Mouse (Mus musculus) MEL (cell line): ENCODE data around the gene Tmem260.

Source experiments
- CTCF ChIP-seq, 3 experiments: IDR thresholded peaks in 2 of 3; conservative IDR thresholded peaks in 1 of 3; 2 replicates each; pipeline ENCODE4 v1.5.1; 2011 to 2012; ENCODE audit warnings: low read length in 3 of 3, low read depth in 2 of 3, mild to moderate bottlenecking in 2 of 3, improper control_type of control experiment in 1 of 3, inconsistent platforms in 1 of 3, mixed read lengths in 1 of 3, moderate library complexity in 1 of 3; ENCODE audit not compliant: control insufficient read depth in 1 of 3, insufficient read depth in 1 of 3, poor library complexity in 1 of 3, severe bottlenecking in 1 of 3
- ELF1 ChIP-seq: IDR thresholded peaks from 2 replicates; pipeline ENCODE4 v1.6.1; 2014; ENCODE audit warnings: low read depth, mild to moderate bottlenecking, inconsistent platforms, low read length, improper control_type of control experiment, moderate library complexity
- EP300 ChIP-seq, 2 experiments: IDR thresholded peaks; 2 replicates each; pipeline ENCODE4 v1.6.1; 2011; ENCODE audit warnings: improper control_type of control experiment in 2 of 2, low read length in 2 of 2, low read depth in 1 of 2, mild to moderate bottlenecking in 1 of 2
- MAFK ChIP-seq: IDR thresholded peaks from 2 replicates; pipeline ENCODE4 v1.6.1; 2011; ENCODE audit warnings: low read depth, mild to moderate bottlenecking, low read length, improper control_type of control experiment, borderline replicate concordance
- NRF1 ChIP-seq: IDR thresholded peaks from 2 replicates; pipeline ENCODE4 v1.6.1; 2014; ENCODE audit warnings: low read depth, mild to moderate bottlenecking, inconsistent platforms, low read length, improper control_type of control experiment, moderate library complexity; ENCODE audit not compliant: poor library complexity, insufficient read depth, severe bottlenecking
- POLR2A ChIP-seq, 2 experiments: IDR thresholded peaks; 2 replicates each; pipeline ENCODE4 v1.6.1; 2011 to 2012; ENCODE audit warnings: low read length in 2 of 2, mild to moderate bottlenecking in 2 of 2, control low read depth in 1 of 2, improper control_type of control experiment in 1 of 2, low read depth in 1 of 2, moderate library complexity in 1 of 2; ENCODE audit not compliant: control insufficient read depth in 1 of 2, insufficient read depth in 1 of 2, poor library complexity in 1 of 2
- RCOR1 ChIP-seq: IDR thresholded peaks from 2 replicates; pipeline ENCODE4 v1.6.1; 2012; ENCODE audit warnings: low read depth, mild to moderate bottlenecking, inconsistent platforms, low read length, improper control_type of control experiment

- TF ChIP-seq POLR2A (IDR thresholded peaks at IDR 0.05; ENCODE audit: control insufficient read depth in 1 of 2, insufficient read depth in 1 of 2, low read depth in 1 of 2, low read length in 2 of 2, poor library complexity in 1 of 2) (no peak), MAFK (no peak), CTCF (IDR thresholded peaks at IDR 0.05 in 2 of 3, conservative IDR thresholded peaks at IDR 0.05 in 1 of 3; ENCODE audit: control insufficient read depth in 1 of 3, insufficient read depth in 1 of 3, low read depth in 2 of 3, low read length in 3 of 3, poor library complexity in 1 of 3, severe bottlenecking in 1 of 3) (no peak), EP300 (IDR thresholded peaks at IDR 0.05; ENCODE audit: low read depth in 1 of 2, low read length in 2 of 2) (no peak), RCOR1 (no peak), NRF1 (no peak), ELF1 (no peak)
Measured at GRCm38 (mm10) chr14:48451966-48452407, 6.1 kb downstream of the Tmem260 start.
